In genomic region chr2:33630081-33631021, GRCm38 (mm10) we compare ENCODE assay signal across 13 mouse cellular contexts. TPM values are rescaled to one million over a fixed set of nuclear protein-coding genes. Genes with fewer than 3 reads are reported as not detected.
DNase-seq lines count a peak whose midpoint lies in the region; ATAC-seq and TF ChIP-seq lines count a peak whose summit lies in the region.
"Had no signal": no experiment of that assay in that cellular context is flagged by ENCODE, and none has a peak within 500 bp of the region (broad histone marks: within the 10 kb centered on the region; RNA-seq: fewer than 3 reads in every experiment).

No protein-coding gene starts in this region.

- ATAC-seq in intestine, embryonic 14.5 days (replicated peaks; ENCODE audit: low FRiP score, low TSS enrichment, low read depth) = no peak
- ATAC-seq in intestine, embryonic 15.5 days = no peak
- no peak for ATAC-seq in hindbrain, embryonic 16.5 days
- ATAC-seq in midbrain, embryonic 16.5 days = peak; percentile 37; the same call in 1 of the 2 replicates
- no peak for ATAC-seq in liver, postnatal 0 days

- H3K9me3 ChIP-seq in intestine, embryonic 14.5 days (ENCODE audit: control insufficient read depth, low read length) = no peaks in the 10 kb centered on the region
- H3K9me3 ChIP-seq in intestine, embryonic 15.5 days = 0 out of 2 replicates have a peak, but pooled peaks cover 3% of the 10 kb centered on the region
- H3K9me3 ChIP-seq in embryonic facial prominence, embryonic 10.5 days = no peaks in the 10 kb centered on the region
- H3K9me3 ChIP-seq in hindbrain, embryonic 16.5 days (ENCODE audit: control insufficient read depth, low read length) = no peaks in the 10 kb centered on the region
- no peaks in the 10 kb centered on the region for H3K9me3 ChIP-seq in midbrain, embryonic 16.5 days (replicated peaks; ENCODE audit: control insufficient read depth, low read length, poor library complexity, severe bottlenecking)
- no peaks in the 10 kb centered on the region for H3K9me3 ChIP-seq in liver, postnatal 0 days (ENCODE audit: low read length)

- 2% methylated on average over 34 of the region's 34 CpGs for WGBS in intestine, embryonic 14.5 days
- WGBS in intestine, embryonic 15.5 days = 3% methylated on average over 34 of the region's 34 CpGs
- WGBS in embryonic facial prominence, embryonic 10.5 days = 1% methylated on average over 34 of the region's 34 CpGs
- 5% methylated on average over 34 of the region's 34 CpGs for WGBS in hindbrain, embryonic 16.5 days
- WGBS in midbrain, embryonic 16.5 days = 2% methylated on average over 34 of the region's 34 CpGs
- 4% methylated on average over 34 of the region's 34 CpGs for whole genome bisulfite sequencing in liver, postnatal 0 days (ENCODE audit: insufficient replicate concordance)

- no peak overlapping the region for H3K9ac ChIP-seq in intestine, embryonic 14.5 days (ENCODE audit: low read length)
- H3K9ac ChIP-seq in intestine, embryonic 15.5 days = no peak overlapping the region
- peak overlapping the region; percentile 1; the same call in 1 of the 2 replicates for H3K9ac ChIP-seq in hindbrain, embryonic 16.5 days (ENCODE audit: low read depth, low read length)
- no peak overlapping the region for H3K9ac ChIP-seq in midbrain, embryonic 16.5 days (ENCODE audit: low read depth, low read length)
- H3K9ac ChIP-seq in liver, postnatal 0 days (replicated peaks) = no peak overlapping the region

- no peak overlapping the region for H3K27ac ChIP-seq in intestine, embryonic 14.5 days (ENCODE audit: low read depth)
- H3K27ac ChIP-seq in intestine, embryonic 15.5 days = no peak overlapping the region
- peak overlapping the region; percentile 76 for H3K27ac ChIP-seq in embryonic facial prominence, embryonic 10.5 days (replicated peaks)
- peak overlapping the region; percentile 54; the same call in 1 of the 2 replicates for H3K27ac ChIP-seq in hindbrain, embryonic 16.5 days (ENCODE audit: low read depth, low read length)
- H3K27ac ChIP-seq in midbrain, embryonic 16.5 days (ENCODE audit: low read length) = no peak overlapping the region
- no peak overlapping the region for H3K27ac ChIP-seq in liver, postnatal 0 days (ENCODE audit: low read depth)

- no peak for TF ChIP-seq CTCF in liver, postnatal 0 days (IDR thresholded peaks at IDR 0.05; ENCODE audit: low read depth)

- peaks cover 6% of the 10 kb centered on the region; the same call in 1 of the 2 replicates for H3K4me1 ChIP-seq in intestine, embryonic 14.5 days (replicated peaks; ENCODE audit: control insufficient read depth, insufficient read depth, low read length)
- 0 out of 2 replicates have a peak, but pooled peaks cover 6% of the 10 kb centered on the region for H3K4me1 ChIP-seq in intestine, embryonic 15.5 days (replicated peaks)
- peaks cover 83% of the 10 kb centered on the region for H3K4me1 ChIP-seq in embryonic facial prominence, embryonic 10.5 days
- H3K4me1 ChIP-seq in hindbrain, embryonic 16.5 days (ENCODE audit: control insufficient read depth, insufficient read depth, low read depth, low read length) = peaks cover 10% of the 10 kb centered on the region
- H3K4me1 ChIP-seq in midbrain, embryonic 16.5 days (ENCODE audit: control insufficient read depth, insufficient read depth, low read length) = peaks cover 8% of the 10 kb centered on the region; the same call in 1 of the 2 replicates
- no peaks in the 10 kb centered on the region for H3K4me1 ChIP-seq in liver, postnatal 0 days (ENCODE audit: insufficient read depth)

- H3K27me3 ChIP-seq in intestine, embryonic 14.5 days (replicated peaks; ENCODE audit: control insufficient read depth, insufficient read depth, low read length) = peaks cover 99% of the 10 kb centered on the region
- H3K27me3 ChIP-seq in intestine, embryonic 15.5 days (replicated peaks) = peaks cover 99% of the 10 kb centered on the region
- H3K27me3 ChIP-seq in embryonic facial prominence, embryonic 10.5 days (replicated peaks; ENCODE audit: low read depth, poor library complexity, severe bottlenecking) = peaks cover 100% of the 10 kb centered on the region
- H3K27me3 ChIP-seq in hindbrain, embryonic 16.5 days (replicated peaks; ENCODE audit: control insufficient read depth, insufficient read depth, low read length) = peaks cover 65% of the 10 kb centered on the region
- peaks cover 77% of the 10 kb centered on the region for H3K27me3 ChIP-seq in midbrain, embryonic 16.5 days (ENCODE audit: control insufficient read depth, insufficient read depth, low read depth, low read length)
- peaks cover 97% of the 10 kb centered on the region for H3K27me3 ChIP-seq in liver, postnatal 0 days (ENCODE audit: insufficient read depth, low read length)

- DNase-seq in intestine, embryonic 14.5 days (ENCODE audit: low spot score) = peak; percentile 78
- peak; percentile 67 for DNase-seq in embryonic facial prominence, embryonic 10.5 days (ENCODE audit: low spot score)
- DNase-seq in lung, adult 18-20 months = no peak
- no peak for DNase-seq in urinary bladder, postnatal 36 days (ENCODE audit: low spot score in 2 of 2)
- DNase-seq in liver, postnatal 0 days = no peak
- DNase-seq: adrenal gland, adult 8-10 months; B cell, adult 2 months; cerebellum, adult 18-20 months; lung, adult 2 months had no signal

- H3K4me3 ChIP-seq in intestine, embryonic 14.5 days (ENCODE audit: low read depth, low read length) = no peak overlapping the region
- H3K4me3 ChIP-seq in intestine, embryonic 15.5 days (replicated peaks) = no peak overlapping the region
- peak overlapping the region; percentile 50 for H3K4me3 ChIP-seq in embryonic facial prominence, embryonic 10.5 days
- H3K4me3 ChIP-seq in hindbrain, embryonic 16.5 days (ENCODE audit: low read length) = peak overlapping the region; percentile 0; the same call in 1 of the 2 replicates
- H3K4me3 ChIP-seq in midbrain, embryonic 16.5 days (ENCODE audit: low read depth, low read length) = no peak overlapping the region
- H3K4me3 ChIP-seq in liver, postnatal 0 days (ENCODE audit: low read depth, low read length) = no peak overlapping the region

- TF ChIP-seq EP300 in liver, postnatal 0 days (IDR thresholded peaks at IDR 0.05; ENCODE audit: low read depth) = no peak

- H3K36me3 ChIP-seq in intestine, embryonic 14.5 days (ENCODE audit: control insufficient read depth, insufficient read depth, low read length) = no peaks in the 10 kb centered on the region
- H3K36me3 ChIP-seq in intestine, embryonic 15.5 days = no peaks in the 10 kb centered on the region
- H3K36me3 ChIP-seq in embryonic facial prominence, embryonic 10.5 days (replicated peaks) = no peaks in the 10 kb centered on the region
- no peaks in the 10 kb centered on the region for H3K36me3 ChIP-seq in hindbrain, embryonic 16.5 days (ENCODE audit: control insufficient read depth, insufficient read depth, low read length)
- no peaks in the 10 kb centered on the region for H3K36me3 ChIP-seq in midbrain, embryonic 16.5 days (ENCODE audit: control insufficient read depth, insufficient read depth, low read length)
- no peaks in the 10 kb centered on the region for H3K36me3 ChIP-seq in liver, postnatal 0 days (replicated peaks; ENCODE audit: insufficient read depth, low read length)

- no peak overlapping the region for H3K4me2 ChIP-seq in intestine, embryonic 14.5 days (ENCODE audit: low read length)
- H3K4me2 ChIP-seq in intestine, embryonic 15.5 days (replicated peaks) = no peak overlapping the region
- peak overlapping the region; percentile 52 for H3K4me2 ChIP-seq in hindbrain, embryonic 16.5 days (ENCODE audit: low read length)
- no peak overlapping the region for H3K4me2 ChIP-seq in midbrain, embryonic 16.5 days (ENCODE audit: low read length)
- no peak overlapping the region for H3K4me2 ChIP-seq in liver, postnatal 0 days (ENCODE audit: low read depth, low read length)

RNA-seq across cellular contexts. Expression of gene Lmx1b, which starts 10.0 kb away (rescaled TPM):
- 0.07 TPM in 1 of 2 replicates, not detected in the other for polyA plus RNA-seq in intestine, embryonic 14.5 days (2014; fragmentation: Nextera tagmentation; extraction: Ambion mirVana)
- polyA plus RNA-seq in intestine, embryonic 15.5 days (2015; fragmentation: Nextera tagmentation; extraction: Ambion mirVana) = 0.05 TPM in 1 of 2 replicates, not detected in the other
- 0.85 and 0.99 TPM in 2 replicates for polyA plus RNA-seq in embryonic facial prominence, embryonic 10.5 days (2016; fragmentation: Nextera tagmentation; extraction: Ambion mirVana)
- polyA plus RNA-seq in hindbrain, embryonic 16.5 days (2015; fragmentation: Nextera tagmentation; extraction: Ambion mirVana) = 3.3 and 3.5 TPM in 2 replicates
- polyA plus RNA-seq in midbrain, embryonic 16.5 days (2015; fragmentation: Nextera tagmentation; extraction: Ambion mirVana) = 0.95 and 0.98 TPM in 2 replicates
- polyA plus RNA-seq in liver, postnatal 0 days (2015; fragmentation: Nextera tagmentation; extraction: Ambion mirVana) = not detected in 2 replicates
- polyA plus RNA-seq: thymus, postnatal 0 days had no signal

Comparison
In these comparisons a context has a peak if more than half of its experiments do, and no peak if none do; other contexts are left out.
1. DNase-seq: peak in intestine, embryonic 14.5 days (single experiment) and embryonic facial prominence, embryonic 10.5 days (single experiment); none in lung, adult 18-20 months (0 of 2), urinary bladder, postnatal 36 days (0 of 2) and liver, postnatal 0 days (single experiment).
2. H3K27ac ChIP-seq: peak in embryonic facial prominence, embryonic 10.5 days (single experiment) and hindbrain, embryonic 16.5 days (single experiment); none in intestine, embryonic 14.5 days (single experiment), intestine, embryonic 15.5 days (single experiment), midbrain, embryonic 16.5 days (single experiment) and liver, postnatal 0 days (single experiment).
3. H3K4me3 ChIP-seq: peak in embryonic facial prominence, embryonic 10.5 days (single experiment) and hindbrain, embryonic 16.5 days (single experiment); none in intestine, embryonic 14.5 days (single experiment), intestine, embryonic 15.5 days (single experiment), midbrain, embryonic 16.5 days (single experiment) and liver, postnatal 0 days (single experiment).